Mouse (Mus musculus) inflammation-experienced regulatory T-cells, adult 6 months (primary cell): ENCODE measurements at regions not wholly inside any gene's neighbourhood (a gene's known extent, or its start where the extent isn't known, plus 50 kb on each side); places are given as distances from the start of the nearest gene placed in this dataset.
"Not testable (repeated sequence)": the region's sequence is repeated elsewhere in the genome, so short reads cannot be mapped to it uniquely, and the experiment has no call there.

Source experiments
- ATAC-seq: one replicate; pipeline ENCODE4 v1.8.0; 2017

DNA sequence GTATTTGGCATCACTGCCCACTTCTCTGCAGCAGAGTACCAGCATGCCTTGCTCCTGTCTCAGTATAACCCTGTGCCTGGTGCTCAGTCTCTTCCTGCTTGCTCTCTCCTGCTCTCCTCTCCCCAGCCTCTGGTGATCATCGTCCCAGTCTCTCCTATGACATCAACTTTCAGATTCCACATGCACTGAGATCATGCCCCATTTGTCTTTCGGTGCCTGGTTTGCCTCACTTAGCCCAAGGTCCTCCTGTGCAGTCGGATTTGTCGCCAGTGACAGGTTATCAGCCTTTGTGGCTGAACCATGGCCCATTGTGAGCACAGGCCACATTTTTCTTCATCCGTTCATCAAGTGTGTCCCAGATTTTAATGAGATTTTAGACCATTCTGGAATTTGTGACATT is 314.0 kb downstream of the Diras2 start:
- no peak for ATAC-seq

DNA sequence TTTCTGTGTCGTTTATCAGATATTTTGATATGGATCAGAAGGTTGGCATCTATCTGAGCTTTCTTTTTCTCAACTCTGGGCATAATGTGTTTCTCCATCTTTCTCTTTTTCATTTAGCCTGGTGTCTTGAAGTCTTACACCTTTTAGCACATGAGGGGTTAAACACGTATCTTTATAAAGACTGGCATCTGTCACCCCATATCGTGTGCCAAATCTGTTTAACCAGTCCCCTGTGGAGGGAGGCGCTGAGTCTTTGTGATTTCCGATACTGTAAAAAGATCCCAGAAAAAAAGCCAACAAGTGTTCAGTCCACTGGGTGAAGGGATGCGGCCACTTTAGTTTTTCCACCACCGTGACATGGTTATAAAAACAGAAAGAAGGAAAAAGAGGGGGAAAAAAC is 313.3 kb downstream of the Diras2 start:
- ATAC-seq: no peak

DNA sequence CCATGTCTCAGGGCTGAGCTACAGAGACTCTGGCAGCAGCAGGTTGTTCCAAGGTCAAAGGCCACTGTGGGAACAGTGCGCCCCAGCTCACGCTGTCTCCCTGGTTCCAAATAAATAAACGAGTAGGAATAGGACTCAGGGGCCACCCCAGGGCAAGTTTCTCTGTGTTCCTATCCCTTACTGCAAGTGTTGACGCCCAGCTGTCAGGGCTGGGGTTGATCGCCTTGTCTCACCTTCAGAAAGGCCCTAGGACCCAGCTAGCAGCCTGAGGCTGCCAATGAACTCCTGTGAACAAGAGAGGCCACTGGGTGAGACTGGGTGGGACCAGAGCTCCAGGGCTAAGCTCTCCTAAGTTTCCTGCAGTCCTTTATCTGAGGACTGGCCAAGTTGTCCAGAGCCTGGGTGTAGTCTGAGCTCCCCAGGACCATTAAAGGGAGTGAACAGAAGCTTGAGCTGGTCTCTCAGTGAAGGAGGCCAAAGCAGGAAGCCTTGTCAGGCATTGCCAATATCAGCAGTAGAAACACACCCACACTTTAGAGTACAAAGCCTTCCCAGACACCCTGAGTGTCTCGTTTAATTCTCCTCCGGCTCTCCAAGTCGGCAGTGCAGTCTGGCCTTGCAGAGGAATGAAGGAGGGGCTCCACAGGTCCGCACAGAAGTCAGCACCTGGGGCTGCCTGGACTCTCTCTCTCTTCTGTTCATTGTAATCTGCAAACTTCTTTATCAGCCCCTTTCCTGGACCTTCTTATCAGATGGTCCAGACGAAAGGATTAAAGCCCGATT is 308.6 kb downstream of the Diras2 start:
- no peak for ATAC-seq

DNA sequence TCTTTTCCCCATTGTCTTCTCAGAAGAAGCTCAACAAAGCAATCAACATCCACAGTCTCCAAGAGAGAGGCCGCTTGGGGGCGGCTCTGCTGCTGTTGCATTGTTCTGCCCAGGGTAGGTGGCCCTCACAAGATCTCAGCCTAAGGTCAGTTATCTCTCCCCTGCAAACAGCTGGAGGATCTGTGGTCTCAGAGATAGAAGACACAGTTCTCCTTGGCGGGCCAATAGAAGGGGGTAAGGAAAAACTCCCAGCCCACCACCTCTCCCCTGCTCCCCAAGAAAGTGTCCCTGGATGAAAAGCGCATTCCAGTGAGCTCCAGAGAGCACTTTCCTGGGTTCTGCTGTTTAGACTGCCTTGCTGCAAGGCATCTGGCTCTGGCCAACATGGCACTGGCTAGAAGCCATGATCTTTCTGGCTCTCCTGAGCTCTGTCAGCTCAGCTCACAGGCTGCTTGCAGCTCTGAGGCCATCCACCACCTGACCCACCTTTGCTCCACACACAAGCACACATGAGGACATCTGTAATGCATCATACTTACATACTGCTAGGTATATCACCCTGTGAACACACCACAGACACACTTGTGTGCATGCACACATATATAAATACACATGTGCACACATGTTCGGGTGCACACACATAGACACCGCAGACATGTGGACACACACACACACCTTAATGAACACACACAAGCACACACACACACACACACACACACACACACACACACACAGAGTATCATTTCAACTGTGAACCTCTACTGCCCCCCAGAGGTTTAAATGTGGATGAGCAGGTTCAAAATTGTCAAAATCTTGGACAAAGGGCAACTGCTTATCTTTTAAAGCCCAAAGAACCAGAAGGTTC is 307.7 kb downstream of the Diras2 start:
- ATAC-seq: no peak

DNA sequence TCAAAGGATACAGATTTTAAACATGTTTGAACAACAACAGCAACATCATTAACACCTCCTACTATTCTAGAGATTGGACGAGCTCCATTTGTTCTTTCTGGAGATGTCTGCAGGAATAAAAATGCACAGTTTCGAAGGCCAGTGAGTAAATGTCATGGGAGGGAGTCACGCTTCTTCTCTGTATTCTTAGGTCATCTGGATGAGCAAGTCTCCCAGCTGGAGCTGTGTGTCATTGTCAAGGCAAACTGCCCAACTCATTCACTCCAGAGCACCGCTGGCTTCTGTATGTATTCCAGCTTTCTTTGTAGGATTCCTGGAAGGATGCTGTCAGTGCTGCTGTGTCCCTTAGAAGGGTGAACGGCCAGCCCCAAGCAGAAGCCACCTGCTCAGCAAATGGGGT is 297.1 kb downstream of the Diras2 start:
- no peak for ATAC-seq

DNA sequence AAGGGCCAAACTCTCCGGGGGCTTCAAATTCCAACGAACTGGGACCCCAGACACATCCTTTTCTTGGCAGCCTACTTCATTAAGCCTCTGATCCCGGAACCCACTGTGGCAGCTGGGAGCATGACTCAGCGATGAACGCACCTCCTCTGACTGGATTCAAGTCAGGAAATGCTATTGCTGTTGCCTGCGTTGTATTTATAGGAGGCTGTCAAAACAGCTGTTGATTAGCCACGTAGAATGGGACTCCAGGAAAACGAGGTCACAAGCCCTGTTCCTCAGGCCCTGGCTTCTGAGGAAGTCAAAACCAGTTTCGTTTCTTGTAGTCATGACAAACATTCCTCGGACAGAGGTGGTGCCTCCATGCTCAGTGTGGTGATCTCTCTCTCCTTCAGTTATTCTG is 295.0 kb downstream of the Diras2 start:
- no peak for ATAC-seq

DNA sequence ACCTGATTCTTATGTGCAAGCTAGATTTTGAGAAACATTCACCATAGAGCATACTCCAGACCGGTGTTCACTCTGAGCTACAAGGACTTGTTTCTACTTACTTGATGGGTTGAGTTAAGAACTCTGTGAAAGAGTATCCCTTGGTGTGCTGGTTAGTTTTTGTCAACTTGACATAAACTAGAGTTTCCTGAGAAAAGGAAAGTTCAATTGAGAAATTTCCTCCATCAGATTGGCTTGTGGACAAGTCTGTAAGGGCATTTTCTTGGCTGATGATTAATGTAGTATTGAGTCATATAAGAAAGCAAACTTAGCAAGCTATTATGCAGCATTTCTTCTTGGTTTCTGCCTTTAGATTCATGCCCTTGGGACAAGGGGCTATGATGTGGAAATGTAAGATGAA is 291.5 kb downstream of the Diras2 start:
- no peak for ATAC-seq

DNA sequence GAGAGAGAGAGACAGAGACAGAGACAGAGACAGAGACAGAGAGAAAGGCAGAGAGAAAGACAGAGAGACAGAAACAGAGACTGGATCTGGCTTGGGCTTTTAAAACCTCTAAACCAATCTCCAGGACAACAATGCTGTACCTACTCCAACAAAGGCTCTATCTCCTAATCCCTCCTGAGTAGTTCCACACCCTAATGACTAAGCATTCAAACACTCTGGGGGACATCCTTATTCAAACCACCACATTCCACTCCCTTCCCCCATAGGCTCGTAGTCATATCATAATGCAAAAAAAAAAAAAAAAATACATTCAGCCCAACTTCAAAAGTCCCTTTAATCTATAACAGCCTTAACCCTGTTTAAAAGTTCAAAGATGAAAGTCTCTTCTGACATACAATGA is 289.3 kb downstream of the Diras2 start:
- no peak for ATAC-seq

DNA sequence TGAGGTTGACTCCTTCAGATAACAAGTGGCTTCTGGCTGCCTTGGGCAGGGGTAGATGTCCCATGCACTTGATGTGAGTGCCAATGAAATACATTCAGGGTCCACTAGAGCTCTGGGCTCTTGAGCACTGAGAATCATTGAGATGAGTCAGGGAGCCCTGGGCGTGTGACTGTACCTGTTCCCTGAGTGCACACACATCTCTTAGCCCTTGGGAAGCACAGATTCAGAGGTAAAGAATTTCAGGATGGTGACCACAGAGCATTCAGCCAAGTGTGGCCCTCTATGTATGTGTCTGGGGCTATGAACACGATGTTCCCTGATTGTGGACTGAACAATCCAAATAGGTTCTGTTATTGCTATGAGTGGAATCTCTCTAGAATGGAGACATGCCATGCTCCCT is 281.6 kb downstream of the Diras2 start:
- ATAC-seq: no peak

DNA sequence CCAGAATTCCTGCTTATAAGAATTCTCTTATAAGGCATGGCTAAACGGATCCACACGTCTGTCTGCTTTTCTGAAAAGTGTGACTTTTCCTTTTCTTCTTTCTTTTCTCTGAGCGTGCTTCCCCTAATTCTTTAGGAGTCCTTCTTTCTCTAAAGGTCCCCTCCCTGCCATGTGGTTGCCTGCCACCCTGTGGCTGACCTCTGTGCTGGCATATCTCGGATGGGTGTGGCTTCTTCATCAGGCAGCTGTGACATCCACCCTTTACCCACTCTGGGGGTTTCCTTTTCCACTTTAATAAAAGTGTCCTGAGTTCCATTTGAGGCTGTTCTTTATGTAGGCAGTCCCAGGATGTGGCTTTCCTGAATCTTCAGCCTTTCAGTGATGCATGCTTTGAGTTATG is 280.7 kb downstream of the Diras2 start:
- no peak for ATAC-seq

DNA sequence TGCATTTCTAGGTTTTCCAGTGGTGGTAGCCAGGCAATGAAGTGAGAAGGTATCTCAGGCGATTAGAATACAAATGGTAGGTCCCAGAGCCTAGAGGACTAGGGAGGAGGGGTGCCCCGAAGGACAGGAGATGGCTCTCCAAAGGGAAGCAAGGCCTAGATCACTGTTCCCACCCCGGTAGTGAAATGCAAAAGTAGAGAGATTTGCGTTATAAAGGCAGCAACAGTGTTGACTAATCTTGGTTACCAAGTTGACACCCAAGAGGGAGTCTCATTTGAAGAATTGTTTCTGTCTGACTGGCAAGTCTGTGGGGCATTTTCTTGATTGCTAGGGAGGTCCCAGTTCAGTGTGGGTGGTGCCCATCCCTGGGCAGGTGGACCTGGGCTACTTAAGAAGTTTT is 278.8 kb downstream of the Diras2 start:
- no peak for ATAC-seq

DNA sequence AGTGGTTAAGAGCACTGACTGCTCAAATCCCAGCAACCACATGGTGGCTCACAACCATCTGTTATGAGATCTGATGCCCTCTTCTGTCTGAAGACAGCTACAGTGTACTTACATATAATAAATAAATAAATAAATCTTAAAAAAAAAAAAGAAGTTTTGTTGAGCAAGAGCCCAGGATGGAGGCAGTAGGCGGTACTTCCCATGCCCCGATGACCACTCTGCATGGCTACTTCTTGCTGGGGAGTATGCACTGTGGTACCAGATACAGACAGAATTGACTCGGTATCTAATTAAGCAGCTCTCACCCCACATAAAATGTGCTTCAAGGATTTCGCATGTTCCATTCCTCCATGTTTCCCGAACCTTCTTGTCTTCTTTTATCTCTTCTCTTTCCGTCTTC is 278.4 kb downstream of the Diras2 start:
- ATAC-seq: not testable (repeated sequence)

DNA sequence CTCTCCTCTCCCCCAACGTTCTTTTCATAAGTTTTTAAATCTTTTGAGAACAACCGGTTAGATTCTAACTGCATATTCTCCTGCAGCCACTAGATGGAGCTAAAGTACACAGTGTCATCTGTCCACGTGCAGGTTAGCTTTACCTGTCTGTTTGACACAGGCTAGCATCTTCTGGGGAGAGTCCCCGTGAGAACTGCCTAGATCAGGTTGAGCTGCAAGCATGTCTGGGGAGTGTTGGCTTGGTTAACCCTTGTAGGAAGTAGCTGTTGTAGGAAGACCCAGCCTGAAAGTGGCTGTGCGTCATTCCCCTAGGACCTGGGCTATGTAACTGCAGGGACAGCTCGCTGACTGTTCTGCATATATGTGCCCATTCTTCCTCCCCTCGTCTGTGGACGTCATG is 277.9 kb downstream of the Diras2 start:
- ATAC-seq: no peak

DNA sequence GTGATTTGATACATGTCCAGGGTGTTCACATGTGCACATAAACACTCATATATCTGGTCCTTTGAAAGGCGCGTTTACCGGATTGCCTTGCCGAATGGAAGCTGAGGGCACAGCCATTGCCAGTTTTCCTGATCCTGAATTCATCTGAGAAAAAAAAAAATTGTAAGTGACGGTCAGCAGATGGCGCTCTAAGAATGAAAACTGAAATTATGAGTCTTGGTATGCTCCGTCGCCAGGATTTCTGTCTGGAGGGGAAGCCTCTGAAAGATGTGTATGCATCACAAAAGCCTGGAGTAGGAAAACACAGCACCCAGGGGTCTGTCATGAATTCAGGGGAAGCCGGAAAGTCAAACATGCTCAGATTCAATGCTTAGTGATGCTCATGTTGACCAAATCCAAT is 276.9 kb downstream of the Diras2 start:
- no peak for ATAC-seq

DNA sequence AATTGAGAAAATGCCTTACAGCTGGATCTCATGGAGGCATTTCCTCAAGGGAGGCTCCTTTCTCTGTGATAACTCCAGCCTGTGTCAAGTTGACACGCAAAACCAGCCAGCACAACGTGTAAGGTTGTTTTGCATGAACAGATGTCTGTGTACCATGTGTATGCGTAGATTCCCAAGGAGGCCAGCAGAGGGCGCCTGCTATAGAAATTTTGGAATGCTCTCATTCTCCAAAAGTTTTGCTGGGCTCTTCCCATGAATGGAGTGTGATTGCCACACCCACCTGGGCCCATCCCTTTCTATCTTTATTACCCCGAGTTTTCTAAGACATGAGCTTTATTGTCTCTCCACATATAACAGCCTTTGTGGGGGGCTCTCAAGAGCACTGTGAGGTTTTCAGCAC is 275.4 kb downstream of the Diras2 start:
- ATAC-seq: no peak

DNA sequence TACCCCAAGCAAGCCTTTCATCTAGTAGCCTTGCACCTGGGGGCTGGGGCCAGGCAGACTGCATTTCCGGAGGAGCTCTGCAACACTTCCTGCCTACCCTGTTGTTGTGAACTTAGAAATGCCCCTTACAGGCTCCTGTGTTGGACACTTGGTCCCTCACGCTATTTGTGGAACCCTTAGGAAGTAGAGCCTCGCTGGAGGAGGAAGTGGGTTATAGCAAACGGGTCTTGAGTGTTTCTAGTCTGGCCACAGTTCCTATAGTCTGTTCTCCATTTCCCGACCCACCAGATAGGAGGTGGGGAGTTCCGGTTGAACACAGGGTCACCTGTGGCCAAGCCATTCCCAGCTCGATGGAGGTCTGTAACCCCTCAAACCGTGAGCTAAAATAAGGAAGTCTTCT is 272.7 kb downstream of the Diras2 start:
- ATAC-seq: no peak

DNA sequence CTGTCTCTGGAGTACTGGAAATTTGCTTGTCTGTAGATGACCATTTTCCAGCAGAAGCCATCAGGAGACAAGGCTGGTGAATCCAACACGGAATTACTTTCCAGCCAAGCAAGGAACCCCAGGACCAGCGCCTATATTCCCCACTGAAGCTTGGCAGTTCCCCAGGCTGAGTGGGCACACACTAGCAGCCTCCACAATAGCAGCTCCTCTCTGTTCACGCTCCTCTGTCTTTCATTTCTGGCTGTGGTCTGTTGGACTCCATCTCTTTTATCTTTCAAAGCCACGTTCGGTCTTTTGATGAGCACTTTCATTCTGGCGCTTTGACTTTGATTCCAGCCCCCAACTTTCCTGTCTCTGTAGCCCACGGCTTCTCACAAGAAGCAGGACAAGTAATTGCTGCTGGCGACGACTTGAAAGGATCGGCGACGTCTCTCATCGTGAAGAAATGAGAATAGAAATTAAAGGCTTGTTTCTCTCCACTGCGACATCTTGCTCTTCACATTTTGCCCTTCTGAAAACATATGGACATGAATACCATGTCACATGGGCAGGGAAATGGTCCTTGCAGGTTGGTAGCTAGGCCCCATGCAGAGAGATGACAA is 268.0 kb downstream of the Diras2 start:
- no peak for ATAC-seq

DNA sequence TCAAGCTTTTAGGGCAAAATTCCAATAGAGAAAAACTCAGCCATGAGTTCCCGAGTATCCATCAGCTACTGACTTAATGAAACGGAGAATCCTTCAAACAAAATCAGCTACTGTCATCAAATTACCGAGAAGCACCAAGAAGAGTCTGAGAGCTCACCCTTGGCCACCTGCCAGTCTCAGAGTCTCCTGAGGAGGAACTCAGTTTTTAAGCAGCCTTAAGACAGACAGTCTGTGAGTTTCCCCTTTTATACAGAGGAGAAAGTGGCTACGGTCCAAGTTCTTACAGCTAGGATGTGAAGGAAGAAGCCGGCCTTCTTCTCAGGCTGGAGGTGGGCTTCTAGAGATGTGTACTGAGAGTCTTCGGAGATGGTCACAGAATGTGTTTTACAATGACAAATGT is 262.8 kb downstream of the Diras2 start:
- no peak for ATAC-seq

DNA sequence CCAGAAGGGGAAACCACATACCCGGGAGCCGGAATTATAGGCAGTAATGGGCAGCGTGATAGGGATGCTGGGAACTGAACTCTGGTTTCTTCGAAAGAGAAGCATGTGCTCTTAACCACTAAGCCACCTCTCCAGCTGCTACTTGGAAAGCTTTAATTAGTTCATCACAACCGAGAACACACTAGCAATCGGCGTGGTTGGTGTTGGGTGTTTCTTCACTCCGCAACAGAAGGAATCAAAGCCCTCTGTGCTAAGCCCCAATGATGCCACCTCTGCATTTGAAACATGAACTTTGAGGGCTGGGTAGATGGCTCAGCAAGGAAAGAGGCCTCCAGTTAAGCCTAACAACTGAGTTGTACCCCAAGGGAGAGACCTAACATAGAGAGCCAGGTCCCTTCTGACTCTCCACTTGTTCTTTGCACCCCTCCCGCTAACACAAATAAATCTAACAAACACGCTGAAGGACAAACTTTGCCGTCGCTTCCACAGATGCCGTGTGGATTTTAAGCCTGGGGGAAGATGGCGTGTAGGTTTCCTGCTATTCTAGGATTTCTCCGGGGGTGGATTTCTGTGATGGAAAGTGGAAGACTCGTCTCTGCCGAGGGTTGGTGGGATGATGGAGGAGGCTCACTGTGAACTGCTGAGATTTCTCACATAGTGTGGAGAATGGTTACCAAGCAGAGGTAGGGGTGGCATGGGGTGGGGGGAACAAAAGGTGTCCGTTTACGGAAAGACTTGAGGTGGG is 257.4 kb downstream of the Diras2 start:
- no peak for ATAC-seq

DNA sequence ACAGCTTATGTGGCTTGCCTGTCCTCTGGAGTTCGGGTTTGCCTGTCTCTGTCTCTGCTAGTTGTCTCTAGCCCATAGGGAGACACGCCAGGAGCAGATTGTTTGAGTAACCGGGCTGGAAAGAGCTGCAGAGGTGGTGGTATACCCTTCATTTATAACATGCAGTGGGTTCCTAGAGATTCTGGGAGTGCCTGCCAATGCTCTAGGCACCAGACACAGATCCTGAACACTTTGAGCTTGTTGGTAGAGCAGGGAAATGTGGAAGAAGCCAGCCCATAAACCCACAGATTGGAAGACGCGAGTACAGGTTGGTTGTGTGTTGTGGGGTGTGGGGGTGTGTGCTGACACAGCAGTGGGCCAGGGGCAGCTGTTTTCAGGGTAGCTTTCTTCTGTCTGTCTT is 255.9 kb downstream of the Diras2 start:
- ATAC-seq: no peak

DNA sequence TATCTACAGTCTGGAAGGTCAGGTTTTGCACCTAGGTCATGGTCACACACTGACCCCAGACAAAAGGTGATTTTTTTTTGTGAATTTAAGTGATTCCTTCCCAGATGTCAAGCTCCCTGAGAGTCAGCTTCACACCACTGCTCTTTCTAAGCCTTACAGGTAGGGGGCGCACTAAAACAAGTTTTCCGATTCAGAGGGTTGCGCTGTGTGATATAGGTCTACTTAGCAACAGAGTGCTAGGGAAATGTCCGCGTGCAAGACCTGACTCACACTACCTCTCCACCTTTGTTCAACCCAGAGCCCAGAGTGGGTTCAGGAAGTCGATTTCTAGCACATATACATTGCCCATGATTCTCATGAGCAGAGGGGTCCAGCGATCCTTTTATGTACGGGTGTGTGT is 255.4 kb downstream of the Diras2 start:
- no peak for ATAC-seq

DNA sequence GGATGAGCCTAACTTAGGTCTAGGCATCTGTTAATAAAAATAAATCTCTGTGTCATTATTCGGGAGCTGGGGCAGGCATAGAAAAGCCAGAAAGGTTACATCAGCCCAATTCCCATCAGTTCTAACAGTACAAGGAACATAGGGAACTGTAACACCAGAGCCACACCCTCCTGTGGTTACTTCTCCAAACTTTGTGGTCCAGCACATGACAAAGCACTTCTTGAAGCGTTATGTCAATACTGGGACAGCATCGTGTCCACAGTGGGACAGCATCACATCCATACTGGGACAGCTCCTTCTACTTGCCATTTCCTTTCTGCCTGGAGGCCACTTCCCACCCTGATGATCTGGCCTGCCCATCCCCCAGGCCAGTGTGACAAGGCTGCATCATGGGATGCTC is 253.9 kb downstream of the Diras2 start:
- ATAC-seq: no peak

DNA sequence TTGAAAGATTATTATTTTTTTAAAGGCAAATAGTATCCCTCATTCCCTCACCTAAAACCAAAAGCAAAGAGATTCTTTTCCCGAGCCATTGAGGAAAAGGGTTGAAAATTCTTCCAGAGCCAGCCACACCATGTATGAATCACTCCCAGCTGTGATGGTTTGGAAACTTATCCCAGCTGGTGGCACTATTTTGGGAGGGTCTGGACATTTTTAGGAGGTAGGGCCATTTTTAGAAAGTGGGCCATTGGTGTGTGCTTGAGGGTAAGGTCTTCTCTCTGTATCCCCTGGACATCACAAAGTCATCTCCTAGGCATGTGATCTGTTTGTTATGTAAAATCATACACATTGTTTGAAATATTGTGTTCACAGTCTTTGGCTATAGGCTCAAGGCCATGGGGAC is 252.2 kb downstream of the Diras2 start:
- ATAC-seq: no peak
